Mouse (Mus musculus) embryo, embryonic 11 days (tissue): ENCODE results near the gene Cdhr4.

Experiments used
- DNase-seq: peaks from one replicate; pipeline ENCODE4 v3.0.0-alpha.2; 2015

Gene Cdhr4

DNA sequence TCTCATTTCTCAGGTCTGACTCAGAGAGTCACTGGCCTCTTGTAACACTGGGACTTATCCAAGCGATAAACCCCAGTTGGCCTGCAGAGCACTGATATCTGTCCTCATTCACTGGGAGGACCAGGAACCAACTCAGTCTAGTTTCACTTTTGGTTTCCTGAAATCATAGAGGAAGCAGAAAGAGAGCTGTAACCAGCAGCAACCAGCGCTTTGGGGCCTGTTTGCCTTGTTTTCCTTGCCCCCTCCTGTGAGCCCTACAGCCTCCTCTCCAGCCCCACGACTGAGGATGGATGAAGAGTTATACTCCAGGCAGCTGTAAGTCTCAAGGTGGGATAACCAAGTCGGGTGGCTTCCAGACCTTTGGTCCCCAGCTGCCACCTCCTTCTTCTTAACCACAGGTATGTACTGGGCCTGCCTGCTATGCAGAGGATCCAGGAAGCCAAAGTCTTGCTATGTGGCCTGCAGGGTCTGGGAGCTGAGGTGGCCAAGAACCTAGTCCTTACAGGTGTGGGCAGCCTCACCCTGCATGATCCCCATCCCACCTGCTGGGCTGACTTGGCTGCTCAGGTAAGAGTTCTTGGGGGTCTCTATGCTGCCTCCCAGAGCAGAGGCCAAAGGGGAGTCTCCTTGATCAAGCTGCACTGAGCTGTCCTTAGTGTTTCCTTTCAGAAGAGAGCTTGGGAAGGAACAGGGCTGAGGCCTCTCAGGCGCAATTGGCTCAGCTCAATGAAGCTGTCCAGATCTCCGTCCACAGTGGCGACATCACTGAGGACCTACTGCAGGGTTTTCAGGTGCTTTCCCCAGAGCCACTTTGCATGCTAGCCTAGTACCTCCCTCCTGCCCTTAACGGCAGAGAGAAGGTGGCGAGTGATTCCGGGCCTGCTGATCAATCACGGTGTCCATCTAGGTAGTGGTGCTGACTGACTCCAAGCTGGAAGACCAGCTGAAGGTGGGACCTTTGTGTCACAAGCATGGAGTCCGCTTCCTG is 16.6 kb upstream of the Cdhr4 start, which contains the start of gene Uba7:
Gene Uba7, plus strand, starts transcription at position 107 of the 988 bp plus-strand sequence.
- DNase-seq: no peak

DNA sequence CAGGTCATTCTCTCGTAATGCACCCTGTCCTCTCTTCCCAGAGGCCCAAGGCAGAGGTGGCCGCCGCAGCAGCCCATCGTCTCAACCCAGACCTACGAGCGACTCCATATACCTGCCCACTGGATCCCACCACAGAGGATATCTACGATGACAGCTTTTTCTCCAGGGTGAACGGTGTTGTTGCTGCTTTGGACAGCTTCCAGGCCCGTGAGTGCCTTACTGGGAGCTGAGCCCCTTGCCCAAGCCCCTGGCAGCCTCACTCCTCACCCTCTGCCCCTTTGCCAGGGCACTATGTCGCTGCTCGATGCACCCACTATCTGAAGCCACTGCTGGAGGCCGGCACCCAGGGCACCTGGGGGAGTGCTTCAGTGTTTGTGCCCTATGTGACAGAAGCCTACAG is 13.5 kb upstream of the Cdhr4 start:
- no peak for DNase-seq

DNA sequence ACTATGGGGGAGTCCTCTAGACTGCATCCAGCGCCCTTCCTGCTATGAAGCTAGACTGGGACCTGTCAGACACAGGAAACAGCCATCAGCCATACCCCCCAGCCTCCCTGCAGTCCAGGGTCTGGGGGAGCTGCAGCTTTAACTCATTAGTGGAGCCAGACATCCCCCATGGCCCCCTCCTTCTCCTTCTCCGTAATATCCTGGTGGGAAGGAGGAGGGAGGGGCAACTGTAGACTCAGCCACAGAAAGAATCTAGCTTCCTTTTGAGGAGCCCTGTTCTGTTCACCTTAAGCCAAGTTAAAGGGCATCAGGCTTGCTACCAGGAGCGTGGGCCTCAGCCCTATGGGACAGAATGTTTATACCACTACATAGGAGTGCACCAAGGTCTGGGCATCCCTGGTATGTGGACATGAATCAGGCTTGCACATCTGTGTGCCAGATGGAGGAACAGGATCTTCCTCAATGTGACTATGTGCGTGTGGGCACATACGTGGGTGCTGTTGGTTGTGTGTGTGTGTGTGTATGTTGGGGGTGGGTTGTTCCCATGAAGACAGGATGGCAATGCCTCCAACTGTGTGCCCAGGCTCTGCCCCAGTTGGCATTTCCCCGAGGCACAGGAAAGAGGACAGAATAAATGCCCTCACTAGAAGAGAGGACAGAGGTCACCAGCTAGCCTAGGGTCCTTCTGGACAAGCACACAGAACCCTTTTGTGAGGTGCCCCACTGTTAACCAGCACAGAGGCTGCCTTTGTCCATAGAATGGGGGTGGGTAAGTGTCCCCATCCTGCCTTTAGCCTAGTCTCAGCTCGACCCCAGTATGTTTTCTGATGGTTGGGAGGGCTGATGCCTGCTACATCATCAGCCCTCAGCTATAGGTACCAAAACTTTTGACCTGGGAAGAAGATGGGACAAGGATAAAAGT is 10.4 kb upstream of the Cdhr4 start:
- peak; percentile 89 for DNase-seq

DNA sequence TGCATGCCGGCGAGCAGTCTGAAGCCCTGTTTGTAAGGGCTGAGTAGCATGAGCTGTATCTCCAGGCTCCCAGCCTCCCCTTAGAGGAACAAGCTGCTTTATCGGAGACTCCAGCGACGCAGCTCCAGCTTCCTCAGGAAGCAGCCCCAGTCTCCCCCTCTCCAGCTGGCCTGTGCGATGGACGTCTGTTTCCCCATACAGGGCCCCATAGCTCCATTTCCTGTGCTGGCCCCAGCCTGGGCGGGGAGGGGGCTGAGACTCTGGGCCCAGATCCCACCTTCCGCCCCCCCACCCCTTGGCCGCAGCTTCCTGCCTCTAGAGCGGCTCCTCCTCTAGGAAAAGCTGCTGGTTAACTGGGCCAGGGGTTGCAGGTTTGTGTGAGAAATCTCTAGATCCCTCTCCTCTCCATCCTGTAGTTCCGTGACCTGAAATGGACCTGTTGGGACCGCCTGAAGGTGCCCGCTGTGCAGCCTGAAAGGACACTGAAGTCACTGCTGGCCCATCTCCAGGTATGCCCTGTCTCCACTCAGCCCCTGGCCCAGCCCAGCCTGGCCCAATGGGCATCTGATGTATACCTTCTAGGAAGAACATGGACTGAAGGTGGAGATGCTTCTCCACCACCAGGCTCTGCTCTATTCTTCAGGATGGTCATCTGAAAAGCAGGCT is 9.5 kb upstream of the Cdhr4 start, which contains the start of gene Gm20661:
Gene Gm20661, plus strand, starts transcription at position 378 of the 666 bp plus-strand sequence.
- peak; percentile 90 for DNase-seq

DNA sequence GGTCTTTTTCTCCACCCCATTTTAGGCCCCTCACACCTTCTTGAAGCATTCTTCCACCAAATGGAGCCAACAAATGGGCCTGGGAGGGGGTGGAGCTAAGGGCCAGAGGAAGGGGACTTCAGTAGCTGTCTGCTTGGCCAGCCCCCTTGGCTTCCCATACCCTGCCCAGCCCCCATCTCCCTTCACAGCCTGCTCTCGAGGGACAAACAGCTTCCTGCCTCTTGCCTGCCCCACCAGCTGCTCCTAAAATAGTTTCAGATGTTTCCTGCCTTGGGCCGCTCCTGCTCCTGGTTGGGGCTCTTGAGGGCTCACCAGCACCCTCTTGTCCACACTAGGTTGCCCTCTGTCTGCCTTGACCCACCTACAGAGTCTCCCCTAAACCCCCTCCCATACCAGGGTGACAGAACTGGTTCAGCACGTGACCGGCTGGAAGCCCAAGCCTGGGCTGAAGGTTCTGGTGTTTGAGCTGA is 8.8 kb upstream of the Cdhr4 start:
- peak; percentile 92 for DNase-seq

DNA sequence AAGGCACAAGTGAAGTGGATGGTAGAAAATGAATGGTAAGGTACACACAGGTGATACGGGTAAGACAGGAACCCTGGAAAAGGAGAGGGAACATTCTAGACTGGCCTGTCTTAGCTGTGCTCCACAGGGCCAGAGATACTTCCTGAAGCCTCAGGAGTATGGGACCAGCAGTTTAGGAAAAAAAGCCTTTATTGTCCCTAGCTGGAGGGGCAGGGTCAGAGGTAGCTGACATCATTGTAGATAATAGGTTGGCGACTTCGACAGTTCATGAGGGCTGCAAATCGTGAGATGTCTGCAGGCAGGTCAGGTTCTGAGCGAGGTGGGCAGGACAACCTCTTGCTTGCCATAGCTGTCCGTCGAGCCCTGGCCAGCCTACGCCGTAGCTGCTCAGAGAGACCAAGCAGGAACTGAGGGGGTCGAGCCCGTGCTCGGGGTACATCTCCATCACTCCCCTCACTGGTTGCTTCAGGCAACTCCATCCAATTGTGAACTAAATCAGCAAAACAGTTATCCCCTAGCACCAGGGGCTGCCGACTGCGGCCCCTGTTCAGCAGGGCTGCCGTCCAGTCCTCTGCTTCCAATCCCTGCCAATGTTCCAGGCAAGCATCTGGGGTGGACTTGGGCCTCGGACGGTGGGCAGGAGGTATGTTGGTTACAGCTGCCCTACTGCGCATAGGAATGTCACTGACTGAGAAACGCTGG is 8.1 kb upstream of the Cdhr4 start:
- peak; percentile 27 for DNase-seq

DNA sequence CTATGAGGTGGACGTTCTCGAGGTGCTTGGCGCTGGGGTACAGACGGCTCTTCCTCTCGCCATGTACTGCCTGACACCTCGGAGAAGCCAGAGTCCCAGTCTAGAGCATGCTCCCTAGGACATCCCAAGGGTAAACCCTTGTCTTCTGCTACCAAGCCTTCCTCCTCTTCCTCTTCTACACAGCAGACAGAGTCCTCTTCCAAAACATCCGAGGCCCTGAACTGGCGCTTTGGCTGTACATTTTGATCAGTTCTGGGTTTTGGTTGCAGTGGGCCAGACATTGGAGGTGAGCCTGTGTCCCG is 7.6 kb upstream of the Cdhr4 start:
- DNase-seq: no peak

DNA sequence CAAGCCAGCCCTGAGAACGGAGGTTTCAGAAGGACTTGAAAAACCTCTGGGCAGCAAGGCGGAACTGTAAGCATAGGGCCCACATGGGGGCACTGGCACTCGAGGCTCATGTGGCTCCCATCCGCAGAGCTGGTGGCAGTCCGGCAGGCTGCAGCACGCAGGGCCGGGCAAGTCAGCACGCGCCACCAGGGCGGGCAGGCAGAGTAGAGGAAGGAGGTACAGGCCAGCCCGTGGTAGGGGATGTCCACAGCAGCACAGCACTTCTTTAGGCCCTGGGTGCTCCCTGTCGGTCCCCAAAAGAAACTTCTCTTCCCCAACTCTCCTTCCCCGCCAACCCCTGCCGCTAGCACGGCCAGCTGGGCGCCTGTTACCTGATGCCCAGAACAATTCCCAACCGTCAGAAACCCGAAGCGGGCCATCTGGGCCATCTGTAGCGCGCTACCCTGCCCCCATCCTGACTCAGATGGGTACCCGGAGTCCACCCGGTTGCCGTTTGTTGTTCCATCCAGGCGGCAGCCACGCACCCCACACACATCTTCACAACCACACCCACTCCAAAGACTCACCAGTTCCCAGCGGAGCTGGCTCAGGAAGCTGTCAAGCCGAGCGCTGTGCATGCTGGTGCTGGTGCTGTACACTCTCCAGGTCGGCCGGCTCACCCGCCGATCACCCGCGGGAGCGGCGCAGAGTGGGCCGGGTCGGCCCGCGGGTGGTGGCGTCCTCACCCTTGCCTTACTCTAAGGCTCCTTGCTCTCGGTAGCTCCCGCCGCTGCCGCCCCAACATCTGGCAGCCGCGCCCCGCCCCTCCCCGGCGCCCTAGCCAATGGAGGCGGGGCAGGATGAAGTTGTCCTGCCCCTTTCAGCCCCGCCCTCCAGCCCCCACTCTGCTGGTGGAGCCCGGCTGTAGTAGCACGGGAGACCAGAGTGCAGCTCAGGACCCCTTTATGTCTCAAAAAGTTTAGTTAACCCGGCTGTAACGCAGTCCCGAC is 6.9 kb upstream of the Cdhr4 start, which contains the start of gene Inka1:
Gene Inka1, minus strand, starts transcription at position 749 of the 989 bp plus-strand sequence.
- peak; percentile 94 for DNase-seq

DNA sequence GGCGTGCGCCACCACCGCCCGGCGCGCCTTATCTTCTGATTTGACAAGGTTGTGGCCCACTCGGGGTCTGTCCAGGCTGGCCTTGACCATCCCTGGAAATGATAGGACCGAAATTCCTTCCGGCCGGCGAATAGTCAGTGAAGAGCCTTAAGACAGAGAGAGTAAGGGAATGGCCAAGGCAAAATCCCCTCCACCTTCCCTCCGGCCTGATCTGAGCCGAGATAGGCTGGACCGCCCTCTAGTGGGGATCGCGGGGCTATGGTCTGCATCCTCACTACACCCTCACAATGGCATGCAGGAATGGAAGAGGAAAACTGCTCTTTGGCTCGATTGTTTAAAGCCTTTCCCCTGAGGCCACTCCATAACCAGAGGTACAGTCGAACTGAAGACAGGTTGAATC is 5.9 kb upstream of the Cdhr4 start:
- DNase-seq: peak; percentile 92

DNA sequence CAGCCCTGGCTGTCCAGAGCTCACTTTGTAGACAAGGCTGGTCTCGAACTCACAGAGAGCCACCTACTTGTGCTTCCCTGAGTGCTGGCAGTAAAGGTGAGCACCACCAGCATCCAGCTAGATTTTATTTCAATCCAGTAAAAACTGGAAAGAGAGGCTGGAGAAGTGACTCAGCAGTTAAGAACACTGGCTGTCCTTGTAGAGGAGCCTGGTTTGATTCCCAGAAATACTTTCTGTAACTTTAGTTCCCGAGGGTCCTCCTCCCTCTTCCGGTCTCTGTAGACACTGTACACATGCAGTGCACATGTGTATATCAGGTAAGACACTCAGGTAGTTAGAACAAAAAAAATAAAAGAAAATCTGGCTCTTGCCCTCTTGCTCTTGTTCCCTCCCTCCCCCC is 4.3 kb upstream of the Cdhr4 start:
- DNase-seq: no peak

DNA sequence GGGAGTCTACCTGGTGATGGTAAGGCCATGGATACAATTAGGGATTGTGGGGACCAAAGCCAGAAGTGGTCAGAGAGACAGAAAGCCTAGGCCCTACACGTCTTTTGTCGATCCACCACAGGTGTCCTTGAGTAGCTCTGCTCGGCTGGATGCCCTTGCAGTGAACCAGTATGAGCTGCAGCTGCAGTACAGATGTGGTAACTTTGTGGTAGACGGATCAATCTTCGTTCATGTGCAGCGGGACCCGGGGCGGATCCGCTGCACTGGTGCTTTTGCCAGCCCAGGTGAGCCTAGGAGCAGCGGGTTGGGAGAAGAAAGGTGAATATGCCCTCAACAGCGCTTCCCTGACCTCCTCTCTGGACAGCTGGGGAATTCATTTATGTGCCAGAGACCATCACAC is 716 bp downstream of the Cdhr4 start:
- DNase-seq: no peak

DNA sequence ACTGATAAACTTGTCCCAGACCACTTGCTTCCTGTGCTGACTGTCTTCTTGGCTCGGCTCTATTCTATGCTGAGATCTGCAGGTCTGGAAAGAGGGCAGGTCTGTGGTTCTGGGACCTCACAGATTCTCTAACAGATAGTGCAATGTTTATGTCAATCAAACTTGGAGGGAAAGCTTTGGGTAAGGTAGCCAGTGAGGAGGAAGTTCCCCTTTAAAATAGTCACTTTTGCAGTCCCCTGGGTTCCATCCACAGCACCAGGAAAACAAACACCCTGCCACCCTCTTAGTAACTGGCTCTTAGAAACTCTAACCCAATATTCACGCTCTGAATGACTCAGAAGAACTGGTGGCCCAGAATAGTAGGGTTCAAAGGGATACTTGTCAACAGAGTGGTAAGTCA is 2.2 kb downstream of the Cdhr4 start:
- DNase-seq: no peak

DNA sequence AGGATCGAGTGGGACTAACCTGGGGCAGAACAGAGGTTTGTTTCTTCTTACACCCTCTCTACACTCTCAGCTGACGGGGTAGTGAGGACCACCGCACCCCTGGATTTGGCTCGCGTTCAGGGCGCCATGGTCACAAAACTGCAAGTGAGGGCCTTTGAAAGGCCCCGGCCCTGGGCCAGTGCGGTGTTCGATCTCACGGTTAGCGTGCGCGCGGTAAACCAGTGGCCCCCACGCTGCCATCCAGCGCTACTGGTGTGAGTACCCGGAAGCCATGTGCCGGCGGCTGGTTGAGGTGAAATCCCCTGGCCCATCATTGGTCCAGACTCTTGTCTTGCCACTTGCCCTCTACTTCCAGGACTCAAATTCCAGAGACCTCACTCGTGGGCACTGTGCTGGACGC is 3.2 kb downstream of the Cdhr4 start:
- DNase-seq: no peak

DNA sequence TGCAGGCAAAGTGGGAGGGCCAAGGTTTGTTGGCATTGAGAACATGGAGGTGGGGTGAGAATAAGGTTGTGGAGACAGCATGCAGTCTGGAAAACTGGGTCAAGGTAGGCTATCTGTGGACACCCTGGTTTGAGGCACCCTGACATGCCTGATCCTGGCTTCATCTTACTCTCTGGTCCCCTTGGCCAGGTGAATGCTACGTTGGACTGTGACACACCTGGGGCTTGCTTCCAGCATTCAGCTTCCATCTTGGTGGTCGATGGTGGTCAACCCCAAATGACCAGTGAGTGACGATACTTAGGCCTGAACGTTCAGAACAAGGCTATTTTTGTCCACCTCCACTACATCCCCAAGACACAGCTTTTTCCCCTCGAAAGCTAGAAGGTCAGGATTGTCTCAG is 3.8 kb downstream of the Cdhr4 start, which contains the start of gene Gm20662:
Gene Gm20662, plus strand, starts transcription at position 301 of the 400 bp plus-strand sequence.
- no peak for DNase-seq

DNA sequence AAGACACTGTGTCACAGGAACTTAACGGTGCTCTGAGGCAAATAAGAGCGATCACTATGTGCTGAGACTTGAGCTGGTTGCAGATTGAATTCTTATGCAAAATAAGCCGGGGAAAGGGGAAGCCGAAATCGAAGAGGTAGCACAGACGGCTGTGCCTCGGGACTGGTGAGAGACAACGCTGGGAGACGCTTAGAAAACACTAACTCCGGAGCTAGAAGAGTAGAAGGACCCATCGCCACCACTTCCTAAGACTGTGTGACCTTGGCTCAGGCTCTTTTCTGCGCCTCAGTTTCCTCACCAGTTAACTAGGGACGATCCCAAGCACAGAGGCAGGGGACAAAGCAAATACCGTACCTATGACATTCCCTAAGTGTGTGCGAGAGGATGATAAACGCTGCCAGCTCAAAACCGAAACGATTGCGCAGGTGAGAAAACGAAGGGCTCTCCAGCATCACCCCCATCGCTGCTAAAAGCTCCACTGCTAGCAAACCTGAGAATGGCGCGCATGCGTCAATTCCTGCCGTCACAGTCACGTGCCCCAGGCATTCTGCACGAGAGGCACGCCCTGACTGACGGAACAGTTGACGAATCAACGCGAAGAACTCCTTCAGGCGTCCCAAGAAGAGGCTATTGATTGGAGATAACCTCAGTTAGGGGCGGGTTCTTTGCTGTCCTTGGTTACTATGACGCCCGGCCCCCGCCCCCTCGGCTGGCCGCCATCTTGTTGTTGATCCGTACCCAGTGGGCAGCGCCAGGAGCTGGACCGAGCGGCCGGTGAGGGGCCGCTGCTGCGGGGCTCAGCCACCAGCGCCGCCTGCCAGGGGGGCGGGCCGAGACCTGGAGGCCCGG is 9.8 kb downstream of the Cdhr4 start, which contains the start of gene Ip6k1:
Gene Ip6k1, plus strand, starts transcription at position 580 of the 849 bp plus-strand sequence.
- DNase-seq: peak; percentile 100

DNA sequence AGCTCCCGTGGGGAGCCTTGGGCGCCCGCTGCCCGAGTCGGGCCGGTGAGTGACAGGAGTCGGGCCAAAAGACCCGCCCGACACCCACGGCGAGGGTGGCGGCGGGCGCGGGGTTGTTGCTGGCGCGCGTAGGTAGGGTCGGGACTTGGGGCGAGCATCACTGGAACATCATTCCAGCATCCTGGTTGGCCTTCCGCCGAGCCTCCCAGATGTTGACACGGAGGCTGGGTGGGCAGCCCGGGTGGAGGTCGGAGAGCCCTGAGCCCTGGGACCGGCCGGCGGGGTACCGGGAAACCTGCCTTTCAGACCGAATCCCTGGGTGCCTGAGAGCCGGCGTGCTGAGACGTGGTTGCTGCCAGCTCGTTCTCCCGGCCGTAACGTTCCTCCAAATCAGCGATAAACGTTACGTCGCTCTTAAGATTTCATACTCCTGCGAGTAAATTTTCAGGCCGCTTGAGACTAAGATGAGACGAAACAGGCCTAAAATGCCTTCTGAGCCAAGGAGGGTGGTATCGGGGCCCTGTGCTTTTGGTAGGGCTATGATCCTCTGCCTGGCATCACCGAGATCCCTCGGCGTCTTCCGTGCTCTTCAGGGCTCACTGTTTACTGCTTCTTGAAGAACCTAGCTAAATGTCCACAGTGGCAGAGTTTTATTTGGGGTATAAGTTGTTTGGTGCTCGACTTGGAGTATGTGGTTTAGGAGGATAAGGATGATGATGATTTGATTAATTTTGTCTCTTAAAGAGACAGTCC is 10.7 kb downstream of the Cdhr4 start:
- DNase-seq: no peak

DNA sequence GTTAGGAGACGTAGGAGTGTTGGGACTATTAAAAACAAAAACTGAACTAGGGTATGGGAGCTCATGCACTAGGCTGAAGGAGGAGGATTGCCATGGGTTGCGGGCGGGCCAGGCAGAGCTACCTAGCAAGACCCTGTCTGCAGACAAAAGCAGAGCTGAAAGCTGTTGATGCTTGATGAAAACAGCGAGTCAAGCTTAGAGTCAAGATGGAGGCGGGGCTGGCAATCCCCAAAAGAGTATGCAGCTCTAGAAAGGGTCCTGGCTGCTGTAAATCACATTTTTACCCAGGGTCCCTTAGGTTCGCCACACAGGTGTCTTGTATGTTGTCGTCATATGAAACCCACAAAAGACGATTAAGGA is 11.2 kb downstream of the Cdhr4 start:
- peak; percentile 37 for DNase-seq

DNA sequence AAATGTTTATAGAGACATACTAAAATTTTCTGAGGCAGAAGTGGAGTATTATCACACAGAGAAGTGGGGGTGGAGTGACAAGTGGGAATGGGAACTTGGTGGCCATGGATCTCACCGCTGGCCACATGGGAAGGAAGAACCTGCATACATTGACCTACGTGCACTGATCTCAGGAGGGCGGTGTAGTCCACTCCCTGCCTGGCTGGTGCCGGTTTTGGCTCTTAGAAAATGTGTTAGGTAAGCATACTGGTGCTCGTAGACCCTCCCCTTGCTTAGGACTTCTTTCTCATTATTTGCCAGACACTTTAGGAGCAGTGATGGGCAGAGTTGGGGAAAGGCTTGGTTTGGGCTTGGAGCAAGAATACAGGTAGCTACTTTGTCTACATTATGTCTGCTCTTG is 15.7 kb downstream of the Cdhr4 start:
- no peak for DNase-seq

DNA sequence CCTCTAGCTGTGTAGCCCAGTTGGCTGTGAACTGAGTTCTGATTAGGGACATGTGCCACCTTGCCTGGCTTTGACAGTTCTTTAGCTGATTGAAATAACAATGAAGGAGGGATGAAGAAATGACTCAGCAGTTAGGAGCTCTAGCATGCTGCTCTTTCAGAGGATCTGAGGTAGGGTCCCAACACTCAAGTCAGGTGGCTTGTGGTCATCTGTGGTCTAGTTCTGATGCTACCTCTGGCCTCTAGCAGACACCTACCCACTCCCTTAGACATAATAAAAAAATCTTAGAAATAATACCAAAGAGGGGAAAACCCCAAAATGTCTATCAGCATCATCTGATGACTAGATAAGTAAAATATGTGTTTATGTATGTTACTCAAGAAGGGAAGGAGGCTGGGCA is 18.1 kb downstream of the Cdhr4 start:
- DNase-seq: no peak
